Mouse (Mus musculus): ENCODE results near the gene Nudt17. TPM values are rescaled to one million over a fixed set of nuclear protein-coding genes. Genes with fewer than 3 reads are reported as not detected.

The Nudt17 gene
- polyA plus RNA-seq, 1 experiment from 2014 or later: 14.3 TPM

DNA sequence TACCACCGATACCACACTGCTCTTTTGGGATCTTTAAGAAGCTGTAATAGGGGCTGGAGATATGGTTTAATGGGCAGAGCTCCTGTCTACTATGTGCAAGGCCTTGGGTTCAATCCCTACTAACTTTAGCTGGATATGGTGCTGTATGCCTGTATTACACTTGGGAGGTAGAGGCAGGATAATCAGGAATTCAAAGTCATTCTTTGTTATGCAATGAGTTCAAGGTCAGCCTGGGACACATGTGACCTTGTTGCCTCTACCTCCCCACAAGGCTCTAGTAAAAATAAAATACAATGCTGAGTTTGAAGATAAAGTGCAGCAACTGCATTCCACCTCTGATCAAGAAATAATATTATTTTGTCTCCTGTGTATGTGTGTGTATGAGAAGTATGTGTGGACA is 25.6 kb upstream of the Nudt17 start:
- H3K9me3 ChIP-seq (ENCODE audit: control insufficient read depth, low read length): no peaks in the 10 kb centered on the region
- peaks cover 2% of the 10 kb centered on the region for H3K4me1 ChIP-seq (ENCODE audit: control insufficient read depth, insufficient read depth, low read length)
- H3K36me3 ChIP-seq (ENCODE audit: control insufficient read depth, insufficient read depth, low read length): no peaks in the 10 kb centered on the region
- ATAC-seq (ENCODE audit: insufficient read depth, low FRiP score, low TSS enrichment) (no peak), DNase-seq (ENCODE audit: low spot score) (no peak)
- H3K4me2 ChIP-seq (ENCODE audit: low read depth): no peak overlapping the region
- H3K27me3 ChIP-seq (ENCODE audit: control insufficient read depth, insufficient read depth, low read length): no peaks in the 10 kb centered on the region
- H3K4me3 ChIP-seq (ENCODE audit: low read depth, low read length): no peak overlapping the region
- H3K27ac ChIP-seq (ENCODE audit: low read depth, low read length): no peak overlapping the region
- H3K9ac ChIP-seq (ENCODE audit: low read length): no peak overlapping the region
- 91% methylated on average over 1 of the region's 1 CpGs for WGBS

DNA sequence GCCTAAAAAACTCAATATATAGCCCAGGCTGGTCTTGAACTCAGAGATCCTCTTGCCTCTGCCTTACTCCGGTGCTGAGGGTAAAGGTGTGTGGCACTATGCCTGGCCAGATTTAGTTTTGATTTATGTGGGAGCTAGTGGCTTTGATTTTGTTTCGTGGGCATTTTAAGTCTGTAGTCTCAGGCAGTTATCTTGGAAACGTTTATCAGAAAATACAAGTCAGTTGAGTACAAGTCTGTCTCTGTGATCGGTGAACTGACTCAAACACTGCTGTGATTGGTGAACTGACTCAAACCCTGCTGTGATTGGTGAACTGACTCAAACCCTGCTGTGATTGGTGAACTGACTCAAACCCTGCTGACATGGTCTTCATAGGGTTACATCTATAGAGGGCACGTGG is 22.4 kb upstream of the Nudt17 start:
- ATAC-seq (ENCODE audit: insufficient read depth, low FRiP score, low TSS enrichment): no peak
- H3K9ac ChIP-seq (ENCODE audit: low read length): no peak overlapping the region

DNA sequence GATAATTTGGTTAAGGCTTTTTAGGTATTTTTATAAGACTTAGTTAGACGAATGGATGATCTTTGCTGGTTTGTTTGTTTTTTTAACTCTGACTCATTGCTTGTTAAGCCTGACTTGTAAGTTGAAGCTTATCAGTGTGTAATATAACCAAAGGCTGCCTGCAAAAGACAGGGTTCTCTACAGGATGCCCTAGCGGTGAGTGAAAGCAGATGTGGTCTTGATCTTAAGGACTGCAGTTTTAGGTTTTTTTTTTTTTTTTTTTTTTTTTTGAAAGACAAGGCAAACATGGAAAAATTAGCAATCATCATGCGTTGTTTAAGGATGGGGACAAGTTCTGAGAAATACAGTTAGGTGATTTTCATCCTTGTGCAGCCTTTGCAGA is 21.0 kb upstream of the Nudt17 start:
- H3K27ac ChIP-seq (ENCODE audit: low read depth, low read length): no peak overlapping the region
- no peaks in the 10 kb centered on the region for H3K36me3 ChIP-seq (ENCODE audit: control insufficient read depth, insufficient read depth, low read length)
- H3K9ac ChIP-seq (ENCODE audit: low read length): no peak overlapping the region
- no peak overlapping the region for H3K4me3 ChIP-seq (ENCODE audit: low read depth, low read length)
- no peak overlapping the region for H3K4me2 ChIP-seq (ENCODE audit: low read depth)
- 64% methylated on average over 3 of the region's 3 CpGs for WGBS
- H3K27me3 ChIP-seq (ENCODE audit: control insufficient read depth, insufficient read depth, low read length): no peaks in the 10 kb centered on the region
- no peak for ATAC-seq (ENCODE audit: insufficient read depth, low FRiP score, low TSS enrichment)
- no peaks in the 10 kb centered on the region for H3K9me3 ChIP-seq (ENCODE audit: control insufficient read depth, low read length)
- DNase-seq (ENCODE audit: low spot score): no peak
- H3K4me1 ChIP-seq (ENCODE audit: control insufficient read depth, insufficient read depth, low read length): peaks cover 15% of the 10 kb centered on the region

More for the DNA sequence above, 22.4 kb upstream of the Nudt17 start:
- DNase-seq (ENCODE audit: low spot score): no peak
- 78% methylated on average over 5 of the region's 5 CpGs for WGBS
- H3K4me3 ChIP-seq (ENCODE audit: low read depth, low read length): no peak overlapping the region
- H3K27ac ChIP-seq (ENCODE audit: low read depth, low read length): no peak overlapping the region
- no peaks in the 10 kb centered on the region for H3K36me3 ChIP-seq (ENCODE audit: control insufficient read depth, insufficient read depth, low read length)
- H3K27me3 ChIP-seq (ENCODE audit: control insufficient read depth, insufficient read depth, low read length): no peaks in the 10 kb centered on the region
- H3K4me1 ChIP-seq (ENCODE audit: control insufficient read depth, insufficient read depth, low read length): peaks cover 15% of the 10 kb centered on the region
- H3K9me3 ChIP-seq (ENCODE audit: control insufficient read depth, low read length): no peaks in the 10 kb centered on the region
- no peak overlapping the region for H3K4me2 ChIP-seq (ENCODE audit: low read depth)

DNA sequence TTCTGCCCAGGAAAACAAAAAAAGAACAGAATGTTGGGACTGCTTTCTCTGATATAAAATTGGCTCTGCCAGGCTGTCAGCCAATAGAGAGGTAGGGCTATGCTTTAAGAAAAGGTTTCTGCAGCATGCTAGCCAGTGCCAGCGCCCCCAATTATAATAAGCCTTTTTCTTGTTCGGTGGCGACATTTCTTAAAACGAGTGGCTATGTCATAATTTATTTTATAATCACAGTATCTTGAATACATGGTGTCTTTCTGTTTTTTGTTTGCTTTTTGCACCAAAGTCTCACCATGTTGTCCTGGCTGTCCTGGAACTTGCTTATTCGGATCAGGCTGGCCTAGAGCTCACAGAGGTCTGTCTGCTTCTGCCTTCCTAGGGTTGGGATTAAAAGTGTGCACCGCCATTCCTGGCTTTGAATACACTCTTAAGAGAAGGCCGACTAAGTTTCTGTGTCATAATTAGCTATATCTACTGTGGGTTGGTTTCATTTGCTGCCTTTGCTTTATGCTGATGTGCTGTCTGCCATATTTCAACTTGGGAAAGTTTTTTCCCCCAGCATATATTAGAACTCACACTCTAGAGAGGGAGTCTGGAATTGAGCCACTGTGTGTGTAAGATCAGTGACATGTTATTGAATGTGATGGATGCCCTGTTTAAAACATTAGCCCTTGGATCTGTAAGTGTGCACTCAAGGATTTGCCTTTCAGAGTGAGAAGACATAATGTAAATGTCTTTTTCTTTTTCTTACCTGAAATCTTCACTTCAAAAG is 20.5 kb upstream of the Nudt17 start:
- peak overlapping the region; percentile 64 for H3K4me2 ChIP-seq (ENCODE audit: low read depth)
- no peak overlapping the region; the same call in 1 of the 2 replicates for H3K9ac ChIP-seq (ENCODE audit: low read length)
- no peaks in the 10 kb centered on the region for H3K9me3 ChIP-seq (ENCODE audit: control insufficient read depth, low read length)
- H3K36me3 ChIP-seq (ENCODE audit: control insufficient read depth, insufficient read depth, low read length): no peaks in the 10 kb centered on the region
- WGBS: 62% methylated on average over 7 of the region's 7 CpGs
- ATAC-seq (ENCODE audit: insufficient read depth, low FRiP score, low TSS enrichment) (no peak), DNase-seq (ENCODE audit: low spot score) (no peak)
- H3K4me3 ChIP-seq (ENCODE audit: low read depth, low read length): peak overlapping the region; percentile 63
- no peak overlapping the region for H3K27ac ChIP-seq (ENCODE audit: low read depth, low read length)
- no peaks in the 10 kb centered on the region for H3K27me3 ChIP-seq (ENCODE audit: control insufficient read depth, insufficient read depth, low read length)
- peaks cover 15% of the 10 kb centered on the region for H3K4me1 ChIP-seq (ENCODE audit: control insufficient read depth, insufficient read depth, low read length)

DNA sequence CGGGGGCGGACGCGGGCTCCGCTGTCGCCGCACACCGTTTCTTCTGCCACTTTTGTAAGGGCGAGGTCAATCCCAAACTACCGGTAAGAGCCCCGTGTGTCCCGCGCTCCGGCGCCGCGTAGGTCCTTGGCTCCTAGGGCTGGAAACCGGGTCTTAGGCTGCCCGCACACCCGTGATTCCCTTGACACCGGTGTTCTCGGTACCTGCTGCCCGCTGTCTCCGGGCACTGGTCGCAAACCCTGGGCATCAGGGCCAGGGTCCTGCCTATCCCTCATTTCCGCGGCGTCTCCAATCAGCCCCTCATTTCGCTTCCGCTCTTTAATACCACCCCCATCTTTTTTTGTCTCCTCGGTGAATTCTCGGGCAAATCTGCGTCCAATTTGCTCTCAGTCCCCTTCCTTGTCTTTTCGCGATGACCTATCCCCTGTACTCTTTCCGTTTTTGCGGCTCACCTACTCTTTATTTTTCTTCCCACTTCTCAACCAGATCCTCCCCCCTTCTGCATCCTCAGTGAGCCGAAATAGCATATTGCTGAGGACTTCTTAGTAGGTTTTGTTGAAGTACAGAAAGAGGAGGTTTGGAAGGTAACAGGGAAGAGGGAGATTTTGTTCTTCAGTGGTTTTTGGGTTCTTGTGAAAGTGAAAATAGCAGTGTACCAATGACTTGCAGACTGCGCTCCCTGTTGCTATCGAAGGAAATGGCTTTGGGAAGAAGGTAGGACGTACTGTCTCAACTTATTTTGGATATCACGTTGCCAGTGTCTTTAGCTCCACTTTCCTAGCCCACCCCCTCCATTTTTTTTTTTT is 19.7 kb upstream of the Nudt17 start:
- peak; percentile 58 for ATAC-seq (ENCODE audit: insufficient read depth, low FRiP score, low TSS enrichment)

DNA sequence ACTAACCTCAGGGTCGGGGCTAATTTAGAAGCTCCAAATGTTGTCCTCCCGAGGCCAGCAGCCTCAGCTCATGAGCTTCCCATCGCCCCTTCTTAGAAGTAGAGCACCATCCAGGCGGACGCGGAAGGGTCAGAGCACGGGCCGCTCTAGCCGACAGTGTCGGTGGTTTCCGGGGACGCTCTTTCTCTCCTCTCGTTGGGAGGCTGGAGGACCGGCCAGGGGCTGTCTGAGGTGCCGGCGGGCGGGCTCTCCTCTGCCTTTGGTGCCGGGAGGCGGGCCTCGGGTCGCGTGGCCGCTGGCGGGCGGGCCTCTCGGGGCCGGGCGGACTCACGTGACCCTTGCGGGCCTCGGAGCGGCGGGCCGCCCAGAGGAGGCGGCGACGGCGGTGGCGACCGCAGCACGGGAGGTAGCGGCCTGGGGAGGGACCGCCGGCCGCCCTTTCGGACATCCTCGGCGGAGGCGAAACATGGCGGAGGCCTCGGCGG is 19.0 kb upstream of the Nudt17 start, which contains the start of the genes Polr3c and Rnf115:
Polr3c (minus strand) TSS at position 286 of the 485 bp plus-strand sequence.
Rnf115 (plus strand) TSS at position 322 of the 485 bp plus-strand sequence.
- H3K4me1 ChIP-seq (ENCODE audit: control insufficient read depth, insufficient read depth, low read length): peaks cover 15% of the 10 kb centered on the region
- ATAC-seq (ENCODE audit: insufficient read depth, low FRiP score, low TSS enrichment) (peak; percentile 98), DNase-seq (ENCODE audit: low spot score) (peak; percentile 95)
- H3K4me3 ChIP-seq (ENCODE audit: low read depth, low read length): peak within 1 kb of the TSS; percentile 63
- 0 out of 2 replicates have a peak, but pooled peaks cover 2% of the 10 kb centered on the region for H3K36me3 ChIP-seq (ENCODE audit: control insufficient read depth, insufficient read depth, low read length)
- H3K27ac ChIP-seq (ENCODE audit: low read depth, low read length): peak within 1 kb of the TSS; percentile 39
- H3K27me3 ChIP-seq (ENCODE audit: control insufficient read depth, insufficient read depth, low read length): no peaks in the 10 kb centered on the region
- no peaks in the 10 kb centered on the region for H3K9me3 ChIP-seq (ENCODE audit: control insufficient read depth, low read length)
- peak within 1 kb of the TSS; percentile 64 for H3K4me2 ChIP-seq (ENCODE audit: low read depth)
- under 1% methylated on average over 40 of the region's 52 CpGs for WGBS
- peak within 1 kb of the TSS; percentile 59 for H3K9ac ChIP-seq (ENCODE audit: low read length)

More for the DNA sequence above, 19.7 kb upstream of the Nudt17 start:
- 0 out of 2 replicates have a peak, but pooled peaks cover 2% of the 10 kb centered on the region for H3K36me3 ChIP-seq (ENCODE audit: control insufficient read depth, insufficient read depth, low read length)
- WGBS: under 1% methylated on average over 42 of the region's 42 CpGs
- H3K4me2 ChIP-seq (ENCODE audit: low read depth): peak overlapping the region; percentile 64
- H3K9ac ChIP-seq (ENCODE audit: low read length): peak overlapping the region; percentile 59
- peak overlapping the region; percentile 63 for H3K4me3 ChIP-seq (ENCODE audit: low read depth, low read length)
- no peaks in the 10 kb centered on the region for H3K9me3 ChIP-seq (ENCODE audit: control insufficient read depth, low read length)
- no peak for DNase-seq (ENCODE audit: low spot score)
- peaks cover 15% of the 10 kb centered on the region for H3K4me1 ChIP-seq (ENCODE audit: control insufficient read depth, insufficient read depth, low read length)
- H3K27me3 ChIP-seq (ENCODE audit: control insufficient read depth, insufficient read depth, low read length): no peaks in the 10 kb centered on the region
- peak overlapping the region; percentile 39 for H3K27ac ChIP-seq (ENCODE audit: low read depth, low read length)

DNA sequence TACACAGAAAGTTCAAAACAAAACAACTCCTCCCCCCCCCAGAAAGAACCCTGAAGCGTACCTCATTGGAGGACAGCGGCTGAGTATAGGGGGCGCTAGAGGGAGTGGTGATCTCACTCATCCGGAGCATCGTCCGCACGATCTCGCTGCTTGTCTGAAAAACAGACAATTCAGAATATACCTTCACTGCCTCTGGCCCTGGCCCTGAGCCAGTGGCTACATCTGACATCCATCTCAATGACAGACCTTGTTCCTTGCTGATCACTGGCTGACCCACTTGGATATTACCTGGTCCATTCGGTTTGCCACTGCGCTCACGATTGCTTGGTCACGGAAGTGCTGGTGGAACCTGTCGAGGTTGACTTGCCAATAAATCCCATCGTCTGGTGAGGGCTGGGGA is 10.8 kb upstream of the Nudt17 start:
- H3K9me3 ChIP-seq (ENCODE audit: control insufficient read depth, low read length): no peaks in the 10 kb centered on the region
- no peak overlapping the region for H3K27ac ChIP-seq (ENCODE audit: low read depth, low read length)
- H3K4me2 ChIP-seq (ENCODE audit: low read depth): no peak overlapping the region
- WGBS: 47% methylated on average over 14 of the region's 14 CpGs
- no peak overlapping the region for H3K4me3 ChIP-seq (ENCODE audit: low read depth, low read length)
- ATAC-seq (ENCODE audit: insufficient read depth, low FRiP score, low TSS enrichment) (no peak), DNase-seq (ENCODE audit: low spot score) (no peak)
- peaks cover 12% of the 10 kb centered on the region for H3K36me3 ChIP-seq (ENCODE audit: control insufficient read depth, insufficient read depth, low read length)
- no peaks in the 10 kb centered on the region for H3K27me3 ChIP-seq (ENCODE audit: control insufficient read depth, insufficient read depth, low read length)
- H3K9ac ChIP-seq (ENCODE audit: low read length): no peak overlapping the region
- no peaks in the 10 kb centered on the region for H3K4me1 ChIP-seq (ENCODE audit: control insufficient read depth, insufficient read depth, low read length)

DNA sequence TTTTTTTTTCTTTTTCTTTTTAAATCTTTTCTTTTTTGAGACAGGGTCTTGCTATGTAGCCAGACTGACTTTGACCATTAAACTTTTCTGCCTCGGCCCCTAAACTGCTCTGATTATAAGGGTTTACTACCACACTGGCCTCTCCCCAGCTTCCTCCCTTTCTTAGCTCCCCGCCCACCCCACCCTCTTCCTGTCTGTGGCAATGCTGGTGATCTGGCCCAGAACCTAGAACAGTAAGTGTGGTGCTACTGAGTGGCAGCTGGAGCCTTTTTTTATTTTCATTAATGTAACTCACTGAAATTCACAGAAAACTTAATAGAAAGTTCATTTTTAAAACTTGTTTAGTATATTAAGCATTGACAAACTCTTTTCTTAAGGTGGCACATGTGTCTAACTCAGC is 7.5 kb upstream of the Nudt17 start:
- DNase-seq (ENCODE audit: low spot score) (no peak), ATAC-seq (ENCODE audit: insufficient read depth, low FRiP score, low TSS enrichment) (no peak)
- no peaks in the 10 kb centered on the region for H3K9me3 ChIP-seq (ENCODE audit: control insufficient read depth, low read length)
- H3K4me1 ChIP-seq (ENCODE audit: control insufficient read depth, insufficient read depth, low read length): no peaks in the 10 kb centered on the region
- 79% methylated on average over 2 of the region's 2 CpGs for WGBS
- peaks cover 21% of the 10 kb centered on the region for H3K36me3 ChIP-seq (ENCODE audit: control insufficient read depth, insufficient read depth, low read length)
- H3K27ac ChIP-seq (ENCODE audit: low read depth, low read length): no peak overlapping the region
- no peak overlapping the region for H3K4me3 ChIP-seq (ENCODE audit: low read depth, low read length)
- no peak overlapping the region for H3K9ac ChIP-seq (ENCODE audit: low read length)
- H3K4me2 ChIP-seq (ENCODE audit: low read depth): no peak overlapping the region
- no peaks in the 10 kb centered on the region for H3K27me3 ChIP-seq (ENCODE audit: control insufficient read depth, insufficient read depth, low read length)

Measured in neural tube, embryonic 11.5 days (tissue).